Comparison of ENCODE assay signal across 9 mouse cellular contexts in the genomic region with DNA sequence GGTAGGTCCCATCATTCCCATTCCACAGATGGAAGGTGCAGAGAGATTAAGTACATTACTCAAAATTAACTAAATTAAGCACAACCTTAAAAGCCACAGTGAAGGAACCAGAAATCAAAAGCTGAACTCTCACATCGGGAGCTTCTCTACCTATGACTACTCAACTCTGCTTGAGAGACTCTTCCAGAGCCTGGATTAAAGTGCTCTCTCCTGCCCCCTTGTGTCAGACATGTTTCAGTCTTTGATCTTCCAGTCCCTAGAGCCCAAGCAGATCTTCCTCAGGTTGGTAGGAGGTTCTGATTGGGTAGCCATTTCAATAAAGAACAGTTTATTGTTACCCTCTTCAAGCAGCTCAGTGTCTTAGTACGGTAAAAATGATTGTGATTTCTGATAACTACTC. TPM values are rescaled to one million over a fixed set of nuclear protein-coding genes. Genes with fewer than 3 reads are reported as not detected.
DNase-seq lines count a peak whose midpoint lies in the region; ATAC-seq and TF ChIP-seq lines count a peak whose summit lies in the region.
"Had no signal": no experiment of that assay in that cellular context is flagged by ENCODE, and none has a peak within 500 bp of the region (broad histone marks: within the 10 kb centered on the region; RNA-seq: fewer than 3 reads in every experiment).

No protein-coding gene starts in this region.

- no peaks in the 10 kb centered on the region for H3K79me2 ChIP-seq in MEL (ENCODE audit: control insufficient read depth, insufficient read depth, low read length, poor library complexity)

- no peaks in the 10 kb centered on the region for H3K27me3 ChIP-seq in hindbrain, postnatal 0 days (ENCODE audit: insufficient read depth, low read length)
- H3K27me3 ChIP-seq in hindbrain, embryonic 16.5 days (replicated peaks; ENCODE audit: control insufficient read depth, insufficient read depth, low read length): no peaks in the 10 kb centered on the region
- H3K27me3 ChIP-seq in MEL (ENCODE audit: control insufficient read depth in 1 of 2, insufficient read depth in 2 of 2, low read length in 2 of 2): no peaks in the 10 kb centered on the region
- H3K27me3 ChIP-seq: embryonic facial prominence, embryonic 13.5 days had no signal

- H3K4me2 ChIP-seq in hindbrain, postnatal 0 days (ENCODE audit: low read depth, low read length): no peak overlapping the region
- H3K4me2 ChIP-seq in hindbrain, embryonic 16.5 days (ENCODE audit: low read length): no peak overlapping the region
- H3K4me2 ChIP-seq: embryonic facial prominence, embryonic 13.5 days had no signal

- no peak overlapping the region for H3K27ac ChIP-seq in hindbrain, postnatal 0 days
- no peak overlapping the region for H3K27ac ChIP-seq in hindbrain, embryonic 16.5 days (ENCODE audit: low read depth, low read length)
- H3K27ac ChIP-seq in MEL (ENCODE audit: control insufficient read depth, low read depth, low read length): no peak overlapping the region
- H3K27ac ChIP-seq: embryonic facial prominence, embryonic 13.5 days had no signal

- TF ChIP-seq CTCF in hindbrain, postnatal 0 days (IDR thresholded peaks at IDR 0.05; ENCODE audit: low read depth): peak; percentile 51
- TF ChIP-seq CTCF in MEL (IDR thresholded peaks at IDR 0.05 in 2 of 3, conservative IDR thresholded peaks at IDR 0.05 in 1 of 3; ENCODE audit: control insufficient read depth in 1 of 3, insufficient read depth in 1 of 3, low read depth in 2 of 3, low read length in 3 of 3, poor library complexity in 1 of 3, severe bottlenecking in 1 of 3): peak; percentile 50 to 82 (median 52)

- 74% methylated on average over 2 of the region's 2 CpGs for WGBS in hindbrain, postnatal 0 days
- 73% methylated on average over 2 of the region's 2 CpGs for WGBS in hindbrain, embryonic 16.5 days

- no peak for TF ChIP-seq POLR2A in MEL (IDR thresholded peaks at IDR 0.05; ENCODE audit: control insufficient read depth in 1 of 2, insufficient read depth in 1 of 2, low read depth in 1 of 2, low read length in 2 of 2, poor library complexity in 1 of 2)

- H3K9ac ChIP-seq in hindbrain, postnatal 0 days (replicated peaks; ENCODE audit: low read length): no peak overlapping the region
- H3K9ac ChIP-seq in hindbrain, embryonic 16.5 days (ENCODE audit: low read depth, low read length): no peak overlapping the region
- H3K9ac ChIP-seq in MEL (ENCODE audit: control insufficient read depth, low read depth, low read length, poor library complexity, severe bottlenecking): no peak overlapping the region
- H3K9ac ChIP-seq: embryonic facial prominence, embryonic 13.5 days had no signal

- no peak for TF ChIP-seq EP300 in MEL (IDR thresholded peaks at IDR 0.05; ENCODE audit: low read depth in 1 of 2, low read length in 2 of 2)

- no peaks in the 10 kb centered on the region for H3K9me3 ChIP-seq in hindbrain, postnatal 0 days (ENCODE audit: low read length)
- no peaks in the 10 kb centered on the region for H3K9me3 ChIP-seq in hindbrain, embryonic 16.5 days (ENCODE audit: control insufficient read depth, low read length)
- H3K9me3 ChIP-seq in MEL (replicated peaks; ENCODE audit: insufficient read depth, low read length): no peaks in the 10 kb centered on the region
- H3K9me3 ChIP-seq: embryonic facial prominence, embryonic 13.5 days had no signal

- intact Hi-C loops in heart, postnatal 10 days (cut with DNase I): loop anchor here (1.0 to 5.0 kb wide), 3 partner anchors 77 to 113 kb away; no protein-coding TSS in a partner anchor

- peak; percentile 69 for TF ChIP-seq RAD21 in MEL (IDR thresholded peaks at IDR 0.05; ENCODE audit: low read depth, low read length)

- no peak overlapping the region for H3K4me3 ChIP-seq in hindbrain, postnatal 0 days (ENCODE audit: low read length)
- no peak overlapping the region for H3K4me3 ChIP-seq in hindbrain, embryonic 16.5 days (ENCODE audit: low read length)
- H3K4me3 ChIP-seq in MEL (ENCODE audit: control insufficient read depth in 1 of 2, insufficient read depth in 1 of 2, low read depth in 2 of 2, low read length in 2 of 2): no peak overlapping the region
- H3K4me3 ChIP-seq: embryonic facial prominence, embryonic 13.5 days had no signal

- H3K4me1 ChIP-seq in hindbrain, postnatal 0 days (ENCODE audit: insufficient read depth, low read length): no peaks in the 10 kb centered on the region
- no peaks in the 10 kb centered on the region for H3K4me1 ChIP-seq in hindbrain, embryonic 16.5 days (ENCODE audit: control insufficient read depth, insufficient read depth, low read depth, low read length)
- H3K4me1 ChIP-seq in MEL (ENCODE audit: control insufficient read depth in 1 of 2, insufficient read depth in 2 of 2, low read length in 2 of 2): peaks cover 0 to 1% of the 10 kb centered on the region in 2 experiments; a peak in 1 of 4 replicates

- peak; percentile 39 for DNase-seq in hindbrain, postnatal 0 days (ENCODE audit: low spot score)
- DNase-seq in MEL (ENCODE audit: low read depth, low spot score): peak; percentile 86
- peak; percentile 83 to 85 for DNase-seq in cerebellum, adult 18-20 months
- peak; percentile 77 to 80 for DNase-seq in heart, postnatal 10 days
- DNase-seq in layer of hippocampus, postnatal 36 days: peak; percentile 11 to 52
- DNase-seq in yolk sac, embryonic 10.5 days (ENCODE audit: low spot score): peak; percentile 40

- H3K36me3 ChIP-seq in hindbrain, postnatal 0 days (ENCODE audit: insufficient read depth, low read length): no peaks in the 10 kb centered on the region
- no peaks in the 10 kb centered on the region for H3K36me3 ChIP-seq in hindbrain, embryonic 16.5 days (ENCODE audit: control insufficient read depth, insufficient read depth, low read length)
- H3K36me3 ChIP-seq in MEL (ENCODE audit: control insufficient read depth in 1 of 2, insufficient read depth in 2 of 2, low read length in 2 of 2): peaks cover 0 to 3% of the 10 kb centered on the region in 2 experiments; a peak in 2 of 4 replicates

- ATAC-seq in hindbrain, postnatal 0 days: no peak
- ATAC-seq in hindbrain, embryonic 16.5 days: no peak
- peak; percentile 96 for ATAC-seq in neutrophil, adult 5-6 weeks (ENCODE audit: extremely low read depth, insufficient number of reproducible peaks, low FRiP score, poor library complexity, severe bottlenecking)

TF ChIP-seq in MEL, 35 proteins besides CTCF, POLR2A, EP300 and RAD21 (continues in another document):
- TF ChIP-seq MAZ (IDR thresholded peaks at IDR 0.05; ENCODE audit: low read depth, low read length) (0 out of 2 replicates have a peak, but pooled peaks have one; percentile 37), USF2 (IDR thresholded peaks at IDR 0.05; ENCODE audit: borderline replicate concordance in 1 of 2, insufficient read depth in 1 of 2, low read depth in 1 of 2, low read length in 2 of 2) (no peak), MAFK (IDR thresholded peaks at IDR 0.05; ENCODE audit: borderline replicate concordance, low read depth, low read length) (no peak), SIN3A (IDR thresholded peaks at IDR 0.05; ENCODE audit: low read length) (0 out of 2 replicates have a peak, but pooled peaks have one; percentile 42), CHD2 (IDR thresholded peaks at IDR 0.05; ENCODE audit: low read length) (no peak), ZKSCAN1 (IDR thresholded peaks at IDR 0.05; ENCODE audit: low read depth, low read length) (no peak), ELF1 (IDR thresholded peaks at IDR 0.05; ENCODE audit: low read depth, low read length) (no peak), CHD1 (IDR thresholded peaks at IDR 0.05; ENCODE audit: low read depth, low read length) (no peak), USF1 (IDR thresholded peaks at IDR 0.05; ENCODE audit: low read depth, low read length) (no peak), KAT2A (conservative IDR thresholded peaks at IDR 0.05; ENCODE audit: low read depth, low read length) (no peak), NELFE (IDR thresholded peaks at IDR 0.05; ENCODE audit: low read depth, low read length) (no peak), TAL1 (IDR thresholded peaks at IDR 0.05; ENCODE audit: low read length) (no peak), SMC3 (IDR thresholded peaks at IDR 0.05; ENCODE audit: low read depth, low read length) (peak; percentile 98), ZMIZ1 (IDR thresholded peaks at IDR 0.05; ENCODE audit: low read depth, low read length) (no peak), ETS1 (IDR thresholded peaks at IDR 0.05; ENCODE audit: low read depth, low read length) (no peak)

RNA-seq across cellular contexts. Expression of a gene that starts 6.5 kb away (rescaled TPM):
- 4.7 and 8.4 TPM in 2 replicates for total RNA-seq in hindbrain, postnatal 0 days (2014; rRNA removed)
- 2.7 and 3.0 TPM in 2 replicates for polyA plus RNA-seq in hindbrain, postnatal 0 days (2015; fragmentation: Nextera tagmentation; extraction: Ambion mirVana)
- polyA plus RNA-seq in hindbrain, embryonic 16.5 days (2015; fragmentation: Nextera tagmentation; extraction: Ambion mirVana): 2.1 and 2.5 TPM in 2 replicates
- 1.8 and 2.0 TPM in 2 replicates for total RNA-seq in MEL (2012; rRNA removed)
- 1 to 10 TPM in 1 of 2 experiments, not detected in 1; 3.9 TPM for polyA plus RNA-seq in MEL (2012; ENCODE audit: insufficient read depth in 1 of 2, insufficient read length in 2 of 2, low read depth in 1 of 2, low replicate concordance in 2 of 2, missing spikeins in 1 of 2)
- 10 to 100 TPM in 1 of 2 experiments, 1 to 10 TPM in 1; 8.9 to 11.9 TPM for total RNA-seq in heart, postnatal 10 days (2021)
- total RNA-seq in layer of hippocampus, postnatal 36 days (2021): 1 to 10 TPM; 1.4 to 2.5 TPM
- total RNA-seq in neutrophil, adult 5-6 weeks (2017): 4.9 and 8.0 TPM in 2 replicates

RNA-seq across cellular contexts. Expression of a gene that starts 18.4 kb away (rescaled TPM):
- 77.1 and 84.2 TPM in 2 replicates for total RNA-seq in hindbrain, postnatal 0 days (2014; rRNA removed)
- polyA plus RNA-seq in hindbrain, postnatal 0 days (2015; fragmentation: Nextera tagmentation; extraction: Ambion mirVana): 81.2 and 82.2 TPM in 2 replicates
- 82.9 and 93.7 TPM in 2 replicates for polyA plus RNA-seq in hindbrain, embryonic 16.5 days (2015; fragmentation: Nextera tagmentation; extraction: Ambion mirVana)
- total RNA-seq in MEL (2012; rRNA removed): 16.7 and 18.1 TPM in 2 replicates
- polyA plus RNA-seq in MEL (2012; ENCODE audit: insufficient read depth in 1 of 2, insufficient read length in 2 of 2, low read depth in 1 of 2, low replicate concordance in 2 of 2, missing spikeins in 1 of 2): 10 to 100 TPM in 1 of 2 experiments, not detected in 1; 38.4 TPM
- 10 to 100 TPM; 46.2 to 50.5 TPM for total RNA-seq in heart, postnatal 10 days (2021)
- 100 to 1,000 TPM; 120 to 122 TPM for total RNA-seq in layer of hippocampus, postnatal 36 days (2021)
- total RNA-seq in neutrophil, adult 5-6 weeks (2017): 47.9 and 53.1 TPM in 2 replicates

RNA-seq across cellular contexts. Expression of a gene that starts 40.6 kb away (rescaled TPM):
- 51.4 and 60.5 TPM in 2 replicates for total RNA-seq in hindbrain, postnatal 0 days (2014; rRNA removed)
- 5.2 and 5.7 TPM in 2 replicates for polyA plus RNA-seq in hindbrain, postnatal 0 days (2015; fragmentation: Nextera tagmentation; extraction: Ambion mirVana)
- polyA plus RNA-seq in hindbrain, embryonic 16.5 days (2015; fragmentation: Nextera tagmentation; extraction: Ambion mirVana): 4.5 and 5.5 TPM in 2 replicates
- total RNA-seq in MEL (2012; rRNA removed): 7.2 and 7.5 TPM in 2 replicates
- 1 to 10 TPM in 1 of 2 experiments, not detected in 1; 7.4 TPM for polyA plus RNA-seq in MEL (2012; ENCODE audit: insufficient read depth in 1 of 2, insufficient read length in 2 of 2, low read depth in 1 of 2, low replicate concordance in 2 of 2, missing spikeins in 1 of 2)
- 10 to 100 TPM; 20.4 to 22.6 TPM for total RNA-seq in heart, postnatal 10 days (2021)
- total RNA-seq in layer of hippocampus, postnatal 36 days (2021): 10 to 100 TPM; 26.5 to 30.6 TPM
- 273 and 288 TPM in 2 replicates for total RNA-seq in neutrophil, adult 5-6 weeks (2017)

Comparison
In these comparisons a context has a peak if more than half of its experiments do, and no peak if none do; other contexts are left out.
1. DNase-seq: peak in every context shown above with its lines; median percentile 86 in MEL; 84 in cerebellum, adult 18-20 months; 78 in heart, postnatal 10 days; 40 in yolk sac, embryonic 10.5 days; 39 in hindbrain, postnatal 0 days; 32 in layer of hippocampus, postnatal 36 days.